Mouse (Mus musculus) gastrocnemius, postnatal 36 days (tissue): ENCODE data around the gene Tex2. TPM values are rescaled to one million over a fixed set of nuclear protein-coding genes. Genes with fewer than 3 reads are reported as not detected.
"Not testable (repeated sequence)": the region's sequence is repeated elsewhere in the genome, so short reads cannot be mapped to it uniquely, and the experiment has no call there.

Experiments
- DNase-seq, 2 experiments: peaks; one replicate each; pipeline ENCODE4 v3.0.0; 2022
- intact Hi-C: fragments of 180-260 bp; cut with DNase I; formaldehyde crosslinking; loops from one replicate; pipeline ENCODE4 v1.15.1; 2025
- total RNA-seq, 2 experiments: library from RNA; stranded (reverse); gene quantifications; 2 replicates each; pipeline ENCODE4 v1.2.3; 2021

The Tex2 gene
- total RNA-seq, 2 experiments from 2014 or later: 45.7 to 46.2 TPM

GRCm38 (mm10) chr11:106518391-106518790, 94.8 kb downstream of the Tex2 start:
- DNase-seq: no peak
- intact Hi-C loops: no loop called here

DNA sequence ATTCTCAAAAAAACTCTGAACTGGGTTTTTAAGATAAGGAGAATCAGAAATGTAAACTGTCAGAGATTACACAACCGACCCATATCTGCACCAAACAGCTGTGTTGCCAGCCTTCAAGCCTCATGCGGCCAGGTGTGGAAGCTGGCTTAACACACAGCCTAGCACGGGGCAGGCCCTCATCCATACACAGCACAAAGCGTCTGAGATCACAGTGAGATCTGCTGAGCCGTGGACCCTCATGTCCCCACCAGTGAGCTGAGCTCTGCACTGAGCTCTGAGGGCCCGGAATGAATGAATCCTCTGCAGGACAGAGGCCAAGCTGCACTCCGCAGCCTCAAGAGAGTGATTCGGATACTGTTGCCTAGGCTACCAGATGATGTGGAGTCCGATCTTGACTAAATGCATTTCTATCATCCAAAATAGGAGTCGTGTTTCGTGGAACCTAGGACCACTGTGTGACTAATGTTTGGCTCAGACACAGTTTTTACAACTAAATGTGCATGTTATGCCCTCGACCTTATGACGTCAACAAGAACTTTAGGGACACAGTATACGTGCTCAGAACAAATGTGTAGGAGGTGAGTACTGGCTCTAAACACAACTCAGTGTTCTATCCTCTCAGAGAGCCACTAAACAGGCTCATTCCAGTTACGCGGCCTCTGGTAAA, 98.0 kb downstream of the Tex2 start:
- intact Hi-C loops: no loop called here
- no peak for DNase-seq

- intact Hi-C loops: no loop called here
- DNase-seq: peak in 1 of 2 experiments; percentile 12
Observed at GRCm38 (mm10) chr11:106514446-106514845, 98.8 kb downstream of the Tex2 start.

- peak in 1 of 2 experiments; percentile 31 for DNase-seq
Observed at GRCm38 (mm10) chr11:106513166-106513565, 100.1 kb downstream of the Tex2 start.

GRCm38 (mm10) chr11:106512006-106512390, 101.2 kb downstream of the Tex2 start:
- intact Hi-C loops: loop anchor here (2.0 kb wide), 1 partner anchor 115 kb away; no protein-coding TSS in a partner anchor
- no peak for DNase-seq

More at GRCm38 (mm10) chr11:106513166-106513565, 100.1 kb downstream of the Tex2 start:
- intact Hi-C loops: loop anchor here (2.0 kb wide), 1 partner anchor 114 kb away; no protein-coding TSS in a partner anchor

- intact Hi-C loops: loop anchor here (2.0 kb wide), 1 partner anchor 115 kb away; no protein-coding TSS in a partner anchor
- no peak for DNase-seq
Observed at GRCm38 (mm10) chr11:106511236-106512005, 101.8 kb downstream of the Tex2 start.

DNA sequence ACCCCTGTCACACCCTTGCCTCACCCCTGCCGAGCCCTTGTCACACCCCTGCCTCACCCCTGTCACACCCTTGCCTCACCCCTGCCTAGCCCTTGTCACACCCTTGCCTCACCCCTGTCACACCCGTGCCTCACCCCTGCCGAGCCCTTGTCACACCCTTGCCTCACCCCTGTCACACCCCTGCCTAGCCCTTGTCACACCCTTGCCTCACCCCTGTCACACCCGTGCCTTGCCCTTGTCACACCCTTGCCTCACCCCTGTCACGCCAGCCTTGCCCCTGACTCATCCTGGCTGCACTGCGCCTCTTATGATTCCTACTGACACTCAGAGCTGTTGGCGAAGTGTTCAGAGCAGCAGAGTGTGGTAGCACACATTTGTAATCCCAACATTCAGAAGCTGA, 105.6 kb downstream of the Tex2 start:
- no peak for DNase-seq
- intact Hi-C loops: no loop called here

DNA sequence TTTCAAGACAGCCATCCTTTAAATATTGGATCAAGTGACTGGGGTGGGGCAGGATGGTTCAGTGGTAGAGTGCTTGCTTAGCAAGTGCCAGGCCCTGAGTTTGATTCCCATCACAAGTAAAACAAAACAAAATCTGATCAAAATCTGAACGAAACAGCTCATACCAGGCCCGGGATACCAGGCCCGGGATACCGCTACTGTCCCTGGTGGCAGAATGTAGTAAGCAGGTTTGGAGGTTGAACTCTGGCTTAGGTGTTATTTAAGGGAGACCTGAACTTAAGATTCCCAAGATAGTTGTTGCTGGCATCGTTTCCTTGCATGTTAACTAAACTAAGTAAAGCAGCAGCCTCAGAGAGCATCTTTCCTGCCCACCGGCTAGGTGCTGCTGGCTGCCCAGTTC, 107.0 kb downstream of the Tex2 start:
- intact Hi-C loops: no loop called here
- DNase-seq: no peak

DNA sequence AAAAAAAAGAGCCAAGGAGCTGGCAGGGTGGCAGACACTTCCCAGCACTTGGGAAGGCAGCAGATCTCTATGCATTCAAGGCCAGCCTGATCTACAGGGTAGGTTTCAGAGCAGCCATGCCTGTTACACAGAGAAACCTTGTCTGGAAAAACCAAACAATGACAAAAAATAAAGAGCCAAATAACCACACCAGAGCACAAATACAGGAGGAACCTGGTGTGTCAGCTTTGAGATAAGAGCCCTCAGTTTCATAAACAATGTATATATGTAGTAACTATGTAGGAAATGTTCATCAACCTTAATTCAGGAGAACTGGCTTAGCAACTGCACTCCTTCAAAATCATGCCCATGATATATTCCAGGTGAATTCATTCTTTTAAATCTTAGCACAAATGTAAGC, 109.1 kb downstream of the Tex2 start:
- intact Hi-C loops: no loop called here
- no peak for DNase-seq

DNA sequence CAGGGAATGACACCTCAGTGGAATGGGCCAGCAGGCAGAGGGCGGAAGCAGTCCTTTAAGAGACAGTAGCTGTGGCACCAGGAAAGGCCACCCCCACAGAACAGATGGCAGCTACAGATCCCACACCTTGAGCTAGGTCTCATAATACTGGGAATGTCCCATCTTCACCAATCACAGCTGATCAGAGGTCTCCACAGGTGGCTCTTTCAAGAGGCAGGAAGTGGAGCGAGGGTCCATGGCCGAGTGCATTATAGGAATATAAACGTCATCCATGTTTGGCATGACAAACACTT, 109.9 kb downstream of the Tex2 start:
- DNase-seq: no peak
- intact Hi-C loops: no loop called here

DNA sequence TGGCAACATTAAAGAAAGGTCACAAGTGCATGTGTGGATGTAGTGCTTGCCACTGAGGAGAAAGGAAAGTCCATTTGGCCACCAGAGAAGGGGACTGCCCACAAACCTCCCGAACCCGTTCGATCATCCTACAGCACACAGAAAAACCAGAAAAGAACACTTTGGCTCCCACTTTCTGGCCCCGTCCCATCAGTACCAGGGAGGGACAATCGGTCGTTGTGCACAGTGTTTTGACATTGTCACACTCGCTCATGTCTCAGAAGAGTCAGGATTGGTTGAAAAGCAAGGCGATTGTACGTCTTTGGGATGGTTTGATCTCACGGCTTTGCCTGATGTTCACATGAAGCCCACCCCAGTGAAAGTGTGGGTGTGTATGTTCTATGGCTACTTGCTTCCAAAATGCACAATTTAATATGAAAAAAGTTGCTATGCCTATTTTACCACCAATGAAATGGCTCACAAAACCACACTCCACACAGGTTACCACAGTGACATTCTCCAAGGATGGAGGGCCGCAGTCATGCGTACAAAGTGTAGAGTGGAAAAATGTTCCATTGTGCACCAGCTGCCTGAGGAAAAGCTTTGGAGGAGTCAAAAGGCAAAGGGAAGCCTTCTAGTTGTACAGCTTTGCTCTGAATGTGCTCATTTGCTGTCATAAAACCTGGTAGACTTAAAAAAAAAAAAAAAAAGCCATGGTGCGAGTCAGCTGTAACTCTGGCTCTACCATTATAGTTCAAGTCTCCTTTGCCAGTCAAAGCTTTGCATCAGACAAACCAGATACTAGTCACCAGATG, 110.4 kb downstream of the Tex2 start:
- DNase-seq: no peak
- intact Hi-C loops: no loop called here

DNA sequence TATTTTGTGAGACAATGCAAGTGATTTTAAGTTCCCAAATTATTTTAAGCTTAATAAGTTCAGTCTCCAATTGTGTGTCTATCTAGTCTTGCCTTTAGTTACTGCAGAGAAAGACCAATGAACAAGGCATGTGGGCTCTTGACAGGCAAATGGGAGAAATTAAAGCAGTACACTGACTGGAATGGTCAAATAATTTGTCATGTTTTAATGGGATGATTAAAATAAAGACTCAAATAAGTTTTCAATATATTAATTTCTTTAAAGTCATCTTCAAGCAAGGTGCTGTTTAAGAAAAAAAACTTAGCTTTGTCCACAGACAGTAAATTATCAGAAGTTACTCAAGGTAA, 111.1 kb downstream of the Tex2 start:
- intact Hi-C loops: no loop called here
- DNase-seq: no peak

GRCm38 (mm10) chr11:106501308-106502158, 111.7 kb downstream of the Tex2 start:
- peak; percentile 60 for DNase-seq
- intact Hi-C loops: no loop called here

DNA sequence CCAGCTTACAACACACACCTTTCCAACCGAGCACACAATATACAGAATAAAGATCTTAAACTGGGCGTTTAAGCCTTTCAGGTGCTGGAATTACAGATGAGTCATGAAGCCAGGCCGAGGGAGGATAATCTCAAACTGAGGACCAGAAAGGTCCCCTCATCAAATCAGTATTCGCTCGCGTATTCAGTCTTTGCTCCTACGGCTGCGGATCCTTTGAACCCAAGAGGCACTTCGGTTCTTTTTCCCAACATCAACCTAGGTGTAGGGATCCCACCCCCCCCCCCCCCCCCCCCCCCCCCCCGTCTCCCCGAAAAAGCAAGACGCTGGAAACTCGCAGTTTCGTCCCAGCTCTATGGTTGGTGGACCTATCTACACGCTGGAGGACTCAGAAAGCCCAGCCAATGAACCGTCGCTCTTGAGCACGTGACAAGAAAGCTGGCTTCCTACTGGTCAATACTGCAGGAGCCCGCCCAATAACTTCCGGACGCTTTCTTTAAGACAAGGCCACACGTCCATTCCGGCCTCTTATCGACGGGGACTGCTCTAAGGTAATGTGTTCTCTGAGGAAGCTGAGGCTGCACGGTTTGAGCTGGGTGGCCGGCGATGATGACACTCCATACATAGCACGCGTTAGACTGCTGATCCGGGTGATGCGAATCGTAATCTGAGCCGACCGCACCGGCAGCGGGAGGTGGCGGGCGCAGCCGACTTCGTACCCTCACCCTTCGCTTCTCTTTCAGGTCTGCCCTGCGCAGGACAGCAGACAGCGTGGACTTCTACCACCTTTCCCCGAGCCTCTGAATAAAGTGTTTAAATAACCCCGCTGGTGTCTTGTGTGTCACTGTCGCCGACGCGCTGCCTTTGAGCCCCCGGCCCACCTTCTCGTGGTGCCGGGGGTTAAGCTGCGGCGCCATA, 112.6 kb downstream of the Tex2 start:
- intact Hi-C loops: no loop called here
- DNase-seq: peak; percentile 89 to 90

- DNase-seq: no peak
- intact Hi-C loops: no loop called here
Observed at GRCm38 (mm10) chr11:106498739-106499379, 114.4 kb downstream of the Tex2 start.

- no peak for DNase-seq
- intact Hi-C loops: no loop called here
Observed at GRCm38 (mm10) chr11:106497926-106498325, 115.3 kb downstream of the Tex2 start.

DNA sequence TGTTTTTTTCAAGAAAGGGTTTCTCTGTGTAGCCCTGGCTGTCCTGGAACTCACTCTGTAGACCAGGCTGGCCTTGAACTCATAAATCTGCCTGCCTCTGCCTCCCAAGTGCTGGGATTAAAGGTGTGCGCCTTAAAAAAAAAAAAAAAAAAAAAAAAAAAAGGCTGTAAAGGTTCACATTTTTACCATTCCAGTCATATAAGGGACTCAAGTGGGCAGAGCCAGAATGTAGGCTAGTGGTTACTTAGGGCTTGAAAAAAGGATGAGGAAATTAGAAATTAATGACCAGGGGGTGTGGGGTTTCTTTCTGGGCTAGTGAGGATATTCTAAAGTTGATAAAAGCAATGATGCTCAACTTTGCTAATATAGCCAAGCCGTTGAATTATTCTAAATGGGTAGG, 116.2 kb downstream of the Tex2 start:
- intact Hi-C loops, DNase-seq: not testable (repeated sequence)

- intact Hi-C loops: no loop called here
- no peak for DNase-seq
Observed at GRCm38 (mm10) chr11:106492984-106493669, 120.1 kb downstream of the Tex2 start.
